Mouse (Mus musculus) naive thymus-derived CD4-positive, alpha-beta T cell, adult 2 months (primary cell): ENCODE results near the gene Rap1gap2.
A peak's percentile ranks its signal among the peaks of the same experiment; 100 is the strongest.

ENCODE experiments used
- DNase-seq: peaks from one replicate; pipeline ENCODE4 v3.0.0-alpha.2; 2011; ENCODE audit warnings: low read depth

The Rap1gap2 gene

GRCm38 (mm10) chr11:74610545-74611176 is at the start of gene Rap1gap2:
Gene Rap1gap2, minus strand, starts transcription at chr11:74610915.
- DNase-seq = no peak

DNA sequence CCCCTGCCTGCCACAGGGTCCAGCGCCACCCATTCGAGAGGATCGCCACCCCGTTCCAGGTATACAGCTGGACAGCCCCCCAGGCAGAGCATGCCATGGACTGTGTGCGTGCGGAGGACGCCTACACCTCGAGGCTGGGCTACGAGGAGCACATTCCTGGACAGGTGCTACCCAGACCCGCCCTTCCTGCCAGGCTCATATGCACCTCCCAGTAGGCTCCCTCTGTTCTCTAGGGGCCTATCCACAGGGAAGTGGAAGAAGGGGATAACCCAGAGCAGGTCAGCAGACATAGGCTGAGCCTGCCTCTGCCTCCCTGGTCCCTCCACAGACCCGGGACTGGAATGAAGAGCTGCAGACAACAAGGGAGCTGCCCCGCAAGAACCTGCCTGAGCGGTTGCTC is 49.6 kb upstream of the Rap1gap2 start:
- no peak for DNase-seq

GRCm38 (mm10) chr11:74655941-74656340 is 45.2 kb upstream of the Rap1gap2 start:
- no peak for DNase-seq

- no peak for DNase-seq
Observed at GRCm38 (mm10) chr11:74653385-74653784, 42.7 kb upstream of the Rap1gap2 start.

- DNase-seq = no peak
Observed at GRCm38 (mm10) chr11:74652791-74653191, 42.1 kb upstream of the Rap1gap2 start.

DNA sequence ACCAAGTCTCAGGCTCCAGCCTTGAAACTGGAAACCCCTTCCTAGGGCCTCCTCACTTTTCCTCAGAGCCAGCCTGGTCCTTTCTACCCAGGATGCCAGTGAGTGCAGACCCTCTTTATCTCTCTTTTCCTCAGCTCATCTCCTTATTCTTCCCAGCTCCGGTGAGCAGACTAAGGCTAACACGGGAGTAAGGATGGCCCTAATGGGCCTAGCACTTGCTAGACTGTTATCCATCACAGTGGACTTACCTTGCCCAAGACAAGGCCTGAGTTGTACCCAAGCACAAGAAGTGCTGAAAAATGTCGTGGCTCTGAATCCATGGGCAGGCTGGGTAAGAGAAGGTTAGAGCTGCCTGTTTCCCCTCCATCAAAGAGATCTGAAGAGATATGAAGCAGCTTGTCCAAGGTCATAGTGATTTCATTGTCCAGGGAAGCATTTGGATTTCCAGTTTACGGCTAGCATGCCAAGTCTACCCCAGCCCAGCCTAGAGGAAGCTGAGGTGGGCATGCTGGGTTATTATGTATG is 39.9 kb upstream of the Rap1gap2 start:
- no peak for DNase-seq

- DNase-seq = peak; percentile 42
Observed at GRCm38 (mm10) chr11:74649647-74650551, 39.2 kb upstream of the Rap1gap2 start.

DNA sequence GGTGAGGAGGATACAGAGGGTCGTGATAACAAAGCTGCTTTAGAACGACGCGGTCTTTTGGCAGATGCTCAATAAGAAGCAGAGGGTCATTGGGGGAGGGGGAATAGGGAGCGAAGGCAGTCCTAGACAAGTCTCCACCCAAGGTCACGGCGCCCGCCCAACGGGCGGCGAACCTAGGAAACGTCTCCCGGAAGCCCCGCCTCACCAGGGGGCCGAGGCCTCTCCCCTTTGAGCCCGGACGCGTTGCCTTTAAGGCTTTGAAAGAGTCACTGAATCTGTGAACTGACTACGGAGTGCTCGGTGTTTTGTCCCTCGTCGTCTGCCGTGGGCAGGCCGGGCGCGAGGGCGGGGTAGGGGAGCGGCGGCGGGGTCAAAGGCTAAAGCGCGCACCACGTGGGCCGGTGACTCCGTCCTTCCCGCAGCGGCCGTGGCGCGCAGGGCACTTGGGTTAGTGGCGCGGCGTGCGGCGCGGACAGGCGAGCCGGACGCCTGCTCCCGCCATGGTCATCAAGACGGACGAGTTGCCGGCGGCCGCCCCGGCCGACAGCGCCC is 38.5 kb upstream of the Rap1gap2 start, which contains the start of gene Cluh:
TSS of gene Cluh (plus strand) at position 401 of the 552 bp plus-strand sequence.
- peak; percentile 93 for DNase-seq

- no peak for DNase-seq
Observed at GRCm38 (mm10) chr11:74648676-74649075, 38.0 kb upstream of the Rap1gap2 start.

- DNase-seq = no peak
Observed at GRCm38 (mm10) chr11:74647966-74648365, 37.3 kb upstream of the Rap1gap2 start.

- DNase-seq = no peak
Observed at GRCm38 (mm10) chr11:74639628-74640027, 28.9 kb upstream of the Rap1gap2 start.

DNA sequence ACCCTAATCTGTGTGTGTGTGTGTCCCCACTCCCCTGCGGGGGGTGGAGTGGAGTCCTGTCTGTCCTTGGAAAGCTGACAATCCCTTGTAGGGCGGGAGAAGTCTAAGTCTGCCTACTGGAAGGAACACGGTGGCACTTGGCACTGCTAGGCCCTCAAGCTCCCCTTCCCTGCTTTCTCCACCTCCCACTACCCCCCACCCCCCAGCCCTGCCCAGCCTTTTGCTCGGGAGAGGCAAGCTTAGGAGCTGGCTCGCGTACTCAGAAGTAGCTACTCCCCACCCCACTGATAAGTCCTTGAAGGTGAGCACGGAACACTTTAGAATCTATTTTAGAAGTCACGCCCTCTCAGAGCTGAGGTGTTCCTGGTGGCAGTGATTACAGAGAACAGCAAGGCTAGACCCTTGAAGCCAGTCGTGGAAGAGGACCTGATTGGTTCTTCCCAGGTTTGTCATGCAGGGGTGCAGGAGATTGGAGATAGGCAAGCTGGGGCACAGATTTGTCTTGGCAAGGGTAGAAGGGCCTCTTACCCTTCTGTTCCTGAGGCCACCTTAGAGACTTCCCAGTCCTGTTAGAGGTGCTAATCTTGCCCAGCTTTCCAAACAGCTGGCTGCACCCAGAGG is 28.2 kb upstream of the Rap1gap2 start:
- no peak for DNase-seq

- peak; percentile 60 for DNase-seq
Observed at GRCm38 (mm10) chr11:74637971-74638790, 27.5 kb upstream of the Rap1gap2 start.

- no peak for DNase-seq
Observed at GRCm38 (mm10) chr11:74637486-74637885, 26.8 kb upstream of the Rap1gap2 start.

- DNase-seq = peak; percentile 87
Observed at GRCm38 (mm10) chr11:74634490-74635275, 24.0 kb upstream of the Rap1gap2 start.

- no peak for DNase-seq
Observed at GRCm38 (mm10) chr11:74631880-74632789, 21.4 kb upstream of the Rap1gap2 start.

- no peak for DNase-seq
Observed at GRCm38 (mm10) chr11:74627481-74627880, 16.8 kb upstream of the Rap1gap2 start.

- DNase-seq = no peak
Observed at GRCm38 (mm10) chr11:74625333-74625732, 14.6 kb upstream of the Rap1gap2 start.

DNA sequence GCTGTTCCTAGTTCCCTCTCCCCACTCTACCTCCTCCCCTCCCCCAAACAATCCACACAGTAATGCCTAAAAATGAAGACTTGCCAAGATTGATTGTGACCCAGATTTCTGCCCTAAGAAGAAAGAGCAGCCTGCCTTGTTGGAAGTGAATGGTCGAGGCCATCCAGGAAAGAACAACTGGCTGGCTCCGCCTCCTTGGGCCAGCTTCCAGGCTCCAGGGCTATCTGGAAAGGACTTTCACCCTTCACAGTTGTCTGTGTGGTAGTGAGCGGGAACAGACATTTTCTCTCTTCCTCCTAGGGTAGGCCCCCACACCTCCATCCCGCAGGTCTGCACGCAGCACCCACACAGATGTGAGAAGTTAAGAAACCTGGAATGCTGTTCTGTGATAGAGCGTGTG is 13.0 kb upstream of the Rap1gap2 start:
- no peak for DNase-seq
